Mouse (Mus musculus): ENCODE data around the gene Tango6. TPM values are rescaled to one million over a fixed set of nuclear protein-coding genes. Genes with fewer than 3 reads are reported as not detected.

The Tango6 gene
- polyA plus RNA-seq, 1 experiment from 2014 or later: 14.5 TPM

- WGBS: 89% methylated on average over 5 of the region's 5 CpGs
- Histone ChIP-seq H3K36me3 (ENCODE audit: control insufficient read depth, insufficient read depth, low read length) (no peaks in the 10 kb centered on the region), H3K4me1 (ENCODE audit: control insufficient read depth, insufficient read depth, low read length) (no peaks in the 10 kb centered on the region), H3K4me3 (ENCODE audit: low read length) (no peak overlapping the region), H3K9ac (ENCODE audit: low read depth, low read length) (no peak overlapping the region), H3K27me3 (ENCODE audit: control insufficient read depth, insufficient read depth, low read length) (no peaks in the 10 kb centered on the region), H3K9me3 (ENCODE audit: control insufficient read depth, low read length) (no peaks in the 10 kb centered on the region), H3K27ac (ENCODE audit: low read depth, low read length) (no peak overlapping the region), H3K4me2 (replicated peaks; ENCODE audit: low read depth, low read length) (no peak overlapping the region)
- no peak for ATAC-seq (ENCODE audit: low FRiP score, low TSS enrichment)
These were observed 146.7 kb downstream of the Tango6 start for GRCm38 (mm10) chr8:106829526-106830045.

GRCm38 (mm10) chr8:106834899-106835298 lies 152.0 kb downstream of the Tango6 start:
- no peaks in the 10 kb centered on the region for H3K27me3 ChIP-seq (ENCODE audit: control insufficient read depth, insufficient read depth, low read length)
- no peaks in the 10 kb centered on the region for H3K36me3 ChIP-seq (ENCODE audit: control insufficient read depth, insufficient read depth, low read length)
- H3K4me3 ChIP-seq (ENCODE audit: low read length): no peak overlapping the region
- 76% methylated on average over 1 of the region's 1 CpGs for WGBS
- no peak overlapping the region for H3K9ac ChIP-seq (ENCODE audit: low read depth, low read length)
- no peak for ATAC-seq (ENCODE audit: low FRiP score, low TSS enrichment)
- no peaks in the 10 kb centered on the region for H3K9me3 ChIP-seq (ENCODE audit: control insufficient read depth, low read length)
- no peak overlapping the region for H3K27ac ChIP-seq (ENCODE audit: low read depth, low read length)
- no peak overlapping the region for H3K4me2 ChIP-seq (replicated peaks; ENCODE audit: low read depth, low read length)
- H3K4me1 ChIP-seq (ENCODE audit: control insufficient read depth, insufficient read depth, low read length): 0 out of 2 replicates have a peak, but pooled peaks cover 7% of the 10 kb centered on the region

GRCm38 (mm10) chr8:106836525-106836924 lies 153.7 kb downstream of the Tango6 start:
- Histone ChIP-seq H3K4me2 (replicated peaks; ENCODE audit: low read depth, low read length) (no peak overlapping the region), H3K4me3 (ENCODE audit: low read length) (no peak overlapping the region)
- ATAC-seq (ENCODE audit: low FRiP score, low TSS enrichment): no peak

GRCm38 (mm10) chr8:106838803-106839202 lies 155.9 kb downstream of the Tango6 start:
- Histone ChIP-seq H3K27me3 (ENCODE audit: control insufficient read depth, insufficient read depth, low read length) (no peaks in the 10 kb centered on the region), H3K4me3 (ENCODE audit: low read length) (no peak overlapping the region), H3K9ac (ENCODE audit: low read depth, low read length) (no peak overlapping the region), H3K9me3 (ENCODE audit: control insufficient read depth, low read length) (no peaks in the 10 kb centered on the region), H3K36me3 (ENCODE audit: control insufficient read depth, insufficient read depth, low read length) (no peaks in the 10 kb centered on the region), H3K27ac (ENCODE audit: low read depth, low read length) (no peak overlapping the region), H3K4me1 (ENCODE audit: control insufficient read depth, insufficient read depth, low read length) (0 out of 2 replicates have a peak, but pooled peaks cover 7% of the 10 kb centered on the region), H3K4me2 (replicated peaks; ENCODE audit: low read depth, low read length) (no peak overlapping the region)
- no peak for ATAC-seq (ENCODE audit: low FRiP score, low TSS enrichment)
- 65% methylated on average over 6 of the region's 6 CpGs for WGBS

More at GRCm38 (mm10) chr8:106836525-106836924, 153.7 kb downstream of the Tango6 start:
- Histone ChIP-seq H3K9me3 (ENCODE audit: control insufficient read depth, low read length) (no peaks in the 10 kb centered on the region), H3K4me1 (ENCODE audit: control insufficient read depth, insufficient read depth, low read length) (0 out of 2 replicates have a peak, but pooled peaks cover 7% of the 10 kb centered on the region), H3K36me3 (ENCODE audit: control insufficient read depth, insufficient read depth, low read length) (no peaks in the 10 kb centered on the region), H3K27me3 (ENCODE audit: control insufficient read depth, insufficient read depth, low read length) (no peaks in the 10 kb centered on the region), H3K27ac (ENCODE audit: low read depth, low read length) (no peak overlapping the region), H3K9ac (ENCODE audit: low read depth, low read length) (no peak overlapping the region)
- 63% methylated on average over 6 of the region's 6 CpGs for WGBS

GRCm38 (mm10) chr8:106839209-106840001 lies 156.5 kb downstream of the Tango6 start:
- no peaks in the 10 kb centered on the region for H3K9me3 ChIP-seq (ENCODE audit: control insufficient read depth, low read length)
- H3K36me3 ChIP-seq (ENCODE audit: control insufficient read depth, insufficient read depth, low read length): no peaks in the 10 kb centered on the region
- H3K9ac ChIP-seq (ENCODE audit: low read depth, low read length): no peak overlapping the region
- peak overlapping the region; percentile 24; the same call in 1 of the 2 replicates for H3K27ac ChIP-seq (ENCODE audit: low read depth, low read length)
- no peaks in the 10 kb centered on the region for H3K27me3 ChIP-seq (ENCODE audit: control insufficient read depth, insufficient read depth, low read length)
- no peak overlapping the region for H3K4me3 ChIP-seq (ENCODE audit: low read length)
- H3K4me2 ChIP-seq (replicated peaks; ENCODE audit: low read depth, low read length): no peak overlapping the region
- WGBS: 34% methylated on average over 11 of the region's 11 CpGs
- ATAC-seq (ENCODE audit: low FRiP score, low TSS enrichment): no peak
- 0 out of 2 replicates have a peak, but pooled peaks cover 7% of the 10 kb centered on the region for H3K4me1 ChIP-seq (ENCODE audit: control insufficient read depth, insufficient read depth, low read length)

GRCm38 (mm10) chr8:106850034-106850433 lies 167.2 kb downstream of the Tango6 start:
- Histone ChIP-seq H3K36me3 (ENCODE audit: control insufficient read depth, insufficient read depth, low read length) (peaks cover 5% of the 10 kb centered on the region; the same call in 1 of the 2 replicates), H3K27ac (ENCODE audit: low read depth, low read length) (no peak overlapping the region), H3K4me2 (replicated peaks; ENCODE audit: low read depth, low read length) (no peak overlapping the region), H3K4me1 (ENCODE audit: control insufficient read depth, insufficient read depth, low read length) (peaks cover 3% of the 10 kb centered on the region; the same call in 1 of the 2 replicates), H3K4me3 (ENCODE audit: low read length) (no peak overlapping the region), H3K27me3 (ENCODE audit: control insufficient read depth, insufficient read depth, low read length) (no peaks in the 10 kb centered on the region), H3K9me3 (ENCODE audit: control insufficient read depth, low read length) (no peaks in the 10 kb centered on the region), H3K9ac (ENCODE audit: low read depth, low read length) (no peak overlapping the region)
- ATAC-seq (ENCODE audit: low FRiP score, low TSS enrichment): no peak
- 85% methylated on average over 10 of the region's 10 CpGs for WGBS

GRCm38 (mm10) chr8:106854534-106855241 lies 171.8 kb downstream of the Tango6 start:
- peak; percentile 44 for ATAC-seq (ENCODE audit: low FRiP score, low TSS enrichment)
- 32% methylated on average over 8 of the region's 8 CpGs for WGBS
- H3K4me3 ChIP-seq (ENCODE audit: low read length): no peak overlapping the region

GRCm38 (mm10) chr8:106855242-106855562 lies 172.3 kb downstream of the Tango6 start:
- H3K9ac ChIP-seq (ENCODE audit: low read depth, low read length): no peak overlapping the region
- peak; percentile 46; the same call in 1 of the 2 replicates for ATAC-seq (ENCODE audit: low FRiP score, low TSS enrichment)
- H3K9me3 ChIP-seq (ENCODE audit: control insufficient read depth, low read length): no peaks in the 10 kb centered on the region
- 68% methylated on average over 3 of the region's 3 CpGs for WGBS
- H3K4me3 ChIP-seq (ENCODE audit: low read length): no peak overlapping the region
- H3K4me1 ChIP-seq (ENCODE audit: control insufficient read depth, insufficient read depth, low read length): peaks cover 5% of the 10 kb centered on the region; the same call in 1 of the 2 replicates
- H3K4me2 ChIP-seq (replicated peaks; ENCODE audit: low read depth, low read length): no peak overlapping the region
- H3K36me3 ChIP-seq (ENCODE audit: control insufficient read depth, insufficient read depth, low read length): peaks cover 4% of the 10 kb centered on the region; the same call in 1 of the 2 replicates
- no peaks in the 10 kb centered on the region for H3K27me3 ChIP-seq (ENCODE audit: control insufficient read depth, insufficient read depth, low read length)
- H3K27ac ChIP-seq (ENCODE audit: low read depth, low read length): peak overlapping the region; percentile 59; the same call in 1 of the 2 replicates

More at GRCm38 (mm10) chr8:106854534-106855241, 171.8 kb downstream of the Tango6 start:
- Histone ChIP-seq H3K9me3 (ENCODE audit: control insufficient read depth, low read length) (no peaks in the 10 kb centered on the region), H3K36me3 (ENCODE audit: control insufficient read depth, insufficient read depth, low read length) (peaks cover 5% of the 10 kb centered on the region; the same call in 1 of the 2 replicates), H3K4me2 (replicated peaks; ENCODE audit: low read depth, low read length) (no peak overlapping the region), H3K27ac (ENCODE audit: low read depth, low read length) (peak overlapping the region; percentile 59; the same call in 1 of the 2 replicates), H3K9ac (ENCODE audit: low read depth, low read length) (no peak overlapping the region), H3K27me3 (ENCODE audit: control insufficient read depth, insufficient read depth, low read length) (no peaks in the 10 kb centered on the region), H3K4me1 (ENCODE audit: control insufficient read depth, insufficient read depth, low read length) (peaks cover 5% of the 10 kb centered on the region; the same call in 1 of the 2 replicates)
